Mouse (Mus musculus) layer of hippocampus, postnatal 10 days (tissue): ENCODE measurements at regions not wholly inside any gene's neighbourhood (a gene's known extent, or its start where the extent isn't known, plus 50 kb on each side); places are given as distances from the start of the nearest gene placed in this dataset.

Experiments used
- DNase-seq, 2 experiments: peaks; one replicate each; pipeline ENCODE4 v3.0.0; 2021; ENCODE audit warnings: low spot score in 2 of 2

DNA sequence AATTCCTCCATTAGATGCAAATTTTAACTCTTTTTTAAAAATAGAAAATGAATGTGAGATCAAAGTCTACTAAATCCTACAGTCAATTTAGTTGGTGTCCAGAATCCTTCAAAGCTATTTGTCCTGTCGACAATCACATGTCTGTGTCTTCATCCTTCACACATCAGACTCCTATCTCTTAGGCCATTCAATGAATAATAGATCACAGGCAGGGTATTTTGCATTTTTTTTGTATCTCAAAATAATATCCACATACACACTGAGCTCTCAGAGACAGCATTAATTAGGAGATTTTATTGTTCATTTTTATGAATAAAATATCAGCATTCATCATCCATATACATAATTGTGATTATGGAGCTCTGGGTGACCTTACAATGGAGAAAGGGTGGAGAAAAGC, 427.2 kb downstream of the Hao1 start:
- DNase-seq: no peak

DNA sequence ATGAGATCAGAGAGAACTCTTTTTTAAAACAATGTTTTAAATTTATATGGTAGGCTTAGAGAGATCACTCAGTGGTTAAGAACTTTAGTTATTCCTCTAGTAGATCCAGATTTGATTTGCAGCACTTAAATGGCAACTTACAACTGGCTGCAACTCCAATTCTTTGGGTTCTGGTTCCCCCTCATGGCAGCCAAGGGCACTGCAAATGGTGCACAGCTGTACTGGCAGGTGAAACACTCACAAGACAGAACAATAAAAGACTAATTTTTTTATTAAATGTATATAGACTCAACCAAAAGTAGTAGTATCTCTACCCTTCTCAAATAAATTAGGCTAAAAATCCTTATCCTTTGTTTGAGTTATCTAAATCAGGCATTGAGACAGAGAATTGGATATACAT, 446.9 kb downstream of the Hao1 start:
- peak in 1 of 2 experiments; percentile 10 for DNase-seq

GRCm38 (mm10) chr2:134088374-134088773, 465.8 kb downstream of the Hao1 start:
- no peak for DNase-seq

DNA sequence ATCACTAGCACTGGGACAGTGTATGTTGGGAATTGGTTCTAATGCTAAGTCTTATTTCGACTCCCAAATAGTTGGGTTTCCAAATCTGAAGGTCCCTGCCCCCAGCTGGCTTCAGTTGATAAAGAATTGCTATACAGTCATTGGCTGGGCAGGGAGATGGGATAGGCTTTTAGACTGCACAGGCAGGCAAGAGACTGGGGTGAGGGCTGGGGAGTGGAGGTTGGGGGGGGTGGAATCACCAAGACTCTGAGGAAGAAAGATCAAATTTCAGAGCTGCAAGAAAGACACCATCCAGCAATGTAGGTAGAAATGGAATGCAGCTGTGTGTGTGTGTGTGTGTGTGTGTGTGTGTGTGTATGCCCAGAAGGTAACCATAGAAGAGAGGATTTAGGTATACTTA, 474.0 kb downstream of the Hao1 start:
- no peak for DNase-seq

DNA sequence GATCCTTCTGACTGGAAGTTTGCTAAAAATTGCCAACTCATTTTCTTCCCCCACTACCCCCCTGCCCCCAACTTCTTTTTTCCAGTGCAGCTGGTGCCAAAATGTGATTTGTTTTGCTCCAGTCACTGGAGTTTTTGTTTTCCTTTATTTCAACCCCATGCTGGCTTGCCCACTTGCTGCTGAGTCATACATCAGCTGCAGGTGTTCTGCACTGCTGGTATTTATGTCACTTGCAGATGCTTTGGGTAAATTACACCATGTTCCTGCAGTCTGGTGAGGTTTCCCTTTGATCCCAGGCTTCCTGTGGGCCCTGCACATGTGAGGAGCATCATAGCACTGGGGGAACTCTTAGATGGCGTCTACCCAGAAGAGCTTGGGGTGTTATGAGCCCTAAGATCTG, 476.2 kb downstream of the Hao1 start:
- no peak for DNase-seq

GRCm38 (mm10) chr2:134067910-134068335, 486.2 kb downstream of the Hao1 start:
- DNase-seq: peak in 1 of 2 experiments; percentile 4

GRCm38 (mm10) chr2:134067404-134067803, 486.8 kb downstream of the Hao1 start:
- no peak for DNase-seq

DNA sequence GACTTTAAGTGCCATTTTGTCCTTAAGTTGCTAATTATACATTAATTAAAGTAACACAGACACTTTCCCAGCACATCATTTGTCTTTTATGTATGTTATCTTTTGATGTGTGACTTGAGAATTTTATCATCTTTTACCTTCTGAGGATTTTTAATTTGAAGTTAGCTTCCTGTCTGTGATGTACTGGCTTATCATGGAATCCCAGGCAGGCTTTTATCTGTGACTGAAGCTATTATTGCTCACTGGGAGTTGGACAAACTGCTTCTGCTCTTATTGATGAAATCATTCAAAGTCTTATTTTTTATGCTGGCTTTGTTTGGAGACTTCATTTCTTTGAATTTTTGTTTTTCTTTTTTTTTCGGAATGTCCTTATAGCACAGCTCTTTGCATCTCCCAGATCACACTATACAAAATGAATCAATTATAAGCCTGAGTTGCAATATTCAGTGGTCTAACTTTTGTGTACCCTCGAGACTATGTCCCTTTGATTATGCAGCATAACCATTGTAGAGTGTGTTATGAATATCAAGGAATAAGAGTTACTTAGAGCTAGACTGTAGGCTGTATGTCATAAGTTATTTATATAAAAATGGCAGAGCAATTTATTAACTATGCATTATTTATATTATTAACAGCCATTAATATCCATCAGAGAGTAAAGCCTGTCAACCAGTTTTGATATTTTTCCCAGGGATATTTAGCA, 494.1 kb downstream of the Hao1 start:
- no peak for DNase-seq

- no peak for DNase-seq
Measured at GRCm38 (mm10) chr2:134036359-134036874, 484.5 kb downstream of the Bmp2 start.

DNA sequence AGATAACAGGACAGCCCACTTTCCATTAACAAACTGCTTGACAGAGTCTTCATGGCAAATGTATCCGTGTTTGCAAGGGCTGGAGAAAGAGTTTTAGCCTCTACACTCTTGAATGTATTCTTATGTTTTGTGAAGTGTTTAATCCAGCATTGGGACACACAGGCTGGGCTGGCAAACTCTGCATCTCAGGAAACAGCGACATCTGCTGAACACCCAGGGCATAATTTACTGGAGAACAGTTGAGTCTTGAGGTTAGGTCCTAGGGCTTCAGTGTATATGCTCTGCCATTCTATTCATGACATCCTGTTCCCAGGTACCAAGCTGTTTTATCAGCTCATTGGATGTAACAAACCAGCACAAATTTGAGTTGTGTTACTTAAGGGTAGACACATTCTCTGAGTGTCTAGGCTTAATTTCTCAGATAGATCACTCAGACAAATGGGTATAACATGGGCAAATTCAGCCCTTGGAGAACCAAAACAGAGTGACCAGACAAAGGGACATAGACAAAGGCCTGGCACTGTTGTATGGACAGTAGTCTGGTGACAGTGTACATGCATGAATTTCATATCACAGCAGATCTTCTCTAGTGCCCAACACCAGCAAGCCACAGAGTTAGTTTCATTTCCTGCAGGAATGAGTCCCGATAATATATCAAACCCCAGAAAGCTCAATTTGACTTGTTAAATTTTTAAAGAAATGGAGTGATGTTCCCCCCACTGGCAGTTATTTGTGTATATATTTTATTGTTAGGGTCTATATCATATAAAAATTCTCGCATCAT, 477.9 kb downstream of the Bmp2 start:
- peak; percentile 46 to 59 for DNase-seq

- DNase-seq: no peak
Measured at GRCm38 (mm10) chr2:134029153-134029552, 477.2 kb downstream of the Bmp2 start.

- peak; percentile 18 to 50 for DNase-seq
Measured at GRCm38 (mm10) chr2:134017109-134017508, 465.1 kb downstream of the Bmp2 start.

DNA sequence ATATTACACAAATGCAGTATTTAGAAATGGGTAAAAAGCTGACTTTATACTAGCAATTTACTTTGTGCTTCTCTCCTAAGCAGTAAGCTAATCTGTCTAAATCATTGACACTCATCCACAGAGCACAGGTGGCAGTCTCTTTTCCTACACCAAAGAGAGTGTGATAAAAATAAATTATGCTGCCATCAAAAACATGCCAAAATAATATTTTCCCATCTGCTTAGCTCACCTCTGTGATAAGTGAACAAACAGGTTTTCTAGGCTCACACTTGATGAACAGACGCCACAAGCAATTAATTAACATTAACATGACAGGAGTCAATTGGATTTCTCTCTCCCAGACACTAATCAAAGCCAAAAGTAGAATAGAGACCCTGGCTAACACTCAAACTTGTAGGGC, 451.2 kb downstream of the Bmp2 start:
- DNase-seq: no peak

GRCm38 (mm10) chr2:133994742-133995141, 442.8 kb downstream of the Bmp2 start:
- DNase-seq: no peak

GRCm38 (mm10) chr2:133994337-133994736, 442.4 kb downstream of the Bmp2 start:
- DNase-seq: peak in 1 of 2 experiments; percentile 9

DNA sequence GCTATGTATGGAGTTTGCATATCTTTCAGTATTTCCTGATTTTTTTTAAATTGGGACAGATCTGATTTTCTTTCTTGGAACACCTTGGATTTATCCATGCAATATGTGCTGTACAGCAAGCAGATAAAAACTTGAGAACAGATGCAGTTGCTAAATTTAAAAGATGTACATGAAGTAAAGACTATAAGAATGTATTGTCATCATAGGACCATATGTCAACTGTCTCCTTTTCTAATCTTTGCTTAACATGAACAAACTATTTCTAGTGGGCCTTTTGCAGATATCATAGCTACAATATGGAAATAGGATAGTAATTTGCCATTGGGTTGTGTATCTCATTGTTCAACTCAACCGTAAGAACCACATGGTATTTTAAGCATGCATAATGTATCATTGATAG, 435.7 kb downstream of the Bmp2 start:
- DNase-seq: no peak
